Mouse (Mus musculus): ENCODE measurements around the gene Mfsd13b. TPM values are rescaled to one million over a fixed set of nuclear protein-coding genes. Genes with fewer than 3 reads are reported as not detected.

Gene Mfsd13b
- polyA plus RNA-seq, 1 experiment from 2014 or later, result 0.17 TPM

GRCm38 (mm10) chr7:120982968-120983367 lies 659 bp downstream of the Mfsd13b start:
- no peak for ATAC-seq (ENCODE audit: insufficient number of reproducible peaks, low FRiP score, low TSS enrichment, low read depth)
- peaks cover 15% of the 10 kb centered on the region; the same call in 1 of the 2 replicates for H3K4me1 ChIP-seq
- H3K36me3 ChIP-seq, result no peaks in the 10 kb centered on the region
- H3K9ac ChIP-seq, result peak overlapping the region; percentile 59
- 8% methylated on average over 7 of the region's 7 CpGs for WGBS
- no peaks in the 10 kb centered on the region for H3K9me3 ChIP-seq (replicated peaks)
- peak overlapping the region; percentile 74 for H3K4me2 ChIP-seq (replicated peaks)
- H3K4me3 ChIP-seq (replicated peaks), result peak overlapping the region; percentile 97
- H3K27ac ChIP-seq (replicated peaks), result peak overlapping the region; percentile 72
- H3K27me3 ChIP-seq, result no peaks in the 10 kb centered on the region

- no peak for ATAC-seq (ENCODE audit: insufficient number of reproducible peaks, low FRiP score, low TSS enrichment, low read depth)
- Histone ChIP-seq H3K9me3 (replicated peaks) (no peaks in the 10 kb centered on the region), H3K4me3 (replicated peaks) (no peak overlapping the region), H3K27ac (replicated peaks) (no peak overlapping the region), H3K36me3 (no peaks in the 10 kb centered on the region), H3K9ac (no peak overlapping the region), H3K4me1 (no peaks in the 10 kb centered on the region), H3K4me2 (replicated peaks) (no peak overlapping the region), H3K27me3 (no peaks in the 10 kb centered on the region)
- 73% methylated on average over 8 of the region's 8 CpGs for WGBS
Measured at GRCm38 (mm10) chr7:120991191-120991590, 8.9 kb downstream of the Mfsd13b start.

- H3K27me3 ChIP-seq, result no peaks in the 10 kb centered on the region
- ATAC-seq (ENCODE audit: insufficient number of reproducible peaks, low FRiP score, low TSS enrichment, low read depth), result no peak
- no peak overlapping the region for H3K9ac ChIP-seq
- H3K4me3 ChIP-seq (replicated peaks), result no peak overlapping the region
- 72% methylated on average over 2 of the region's 2 CpGs for WGBS
- no peaks in the 10 kb centered on the region for H3K9me3 ChIP-seq (replicated peaks)
- no peaks in the 10 kb centered on the region for H3K36me3 ChIP-seq
- no peak overlapping the region for H3K4me2 ChIP-seq (replicated peaks)
- no peak overlapping the region for H3K27ac ChIP-seq (replicated peaks)
- no peaks in the 10 kb centered on the region for H3K4me1 ChIP-seq
Measured at GRCm38 (mm10) chr7:120999021-120999530, 16.8 kb downstream of the Mfsd13b start.

- H3K36me3 ChIP-seq, result no peaks in the 10 kb centered on the region
- 66% methylated on average over 3 of the region's 3 CpGs for WGBS
- no peak overlapping the region for H3K9ac ChIP-seq
- H3K9me3 ChIP-seq (replicated peaks), result no peaks in the 10 kb centered on the region
- no peak overlapping the region for H3K27ac ChIP-seq (replicated peaks)
- no peak overlapping the region for H3K4me2 ChIP-seq (replicated peaks)
- no peaks in the 10 kb centered on the region for H3K4me1 ChIP-seq
- ATAC-seq (ENCODE audit: insufficient number of reproducible peaks, low FRiP score, low TSS enrichment, low read depth), result no peak
- no peaks in the 10 kb centered on the region for H3K27me3 ChIP-seq
- no peak overlapping the region for H3K4me3 ChIP-seq (replicated peaks)
Measured at GRCm38 (mm10) chr7:121000065-121000822, 17.9 kb downstream of the Mfsd13b start.

GRCm38 (mm10) chr7:121001879-121002278 lies 19.6 kb downstream of the Mfsd13b start:
- H3K9me3 ChIP-seq (replicated peaks), result no peaks in the 10 kb centered on the region
- H3K4me3 ChIP-seq (replicated peaks), result no peak overlapping the region
- H3K27me3 ChIP-seq, result no peaks in the 10 kb centered on the region
- no peak overlapping the region for H3K9ac ChIP-seq
- no peaks in the 10 kb centered on the region for H3K4me1 ChIP-seq
- H3K27ac ChIP-seq (replicated peaks), result no peak overlapping the region
- no peak overlapping the region for H3K4me2 ChIP-seq (replicated peaks)
- ATAC-seq (ENCODE audit: insufficient number of reproducible peaks, low FRiP score, low TSS enrichment, low read depth), result no peak
- WGBS, result 84% methylated on average over 3 of the region's 3 CpGs
- H3K36me3 ChIP-seq, result no peaks in the 10 kb centered on the region

GRCm38 (mm10) chr7:121002407-121002928 lies 20.2 kb downstream of the Mfsd13b start:
- 85% methylated on average over 5 of the region's 5 CpGs for WGBS
- Histone ChIP-seq H3K36me3 (no peaks in the 10 kb centered on the region), H3K27me3 (no peaks in the 10 kb centered on the region), H3K4me2 (replicated peaks) (no peak overlapping the region), H3K9me3 (replicated peaks) (no peaks in the 10 kb centered on the region), H3K4me1 (no peaks in the 10 kb centered on the region), H3K4me3 (replicated peaks) (no peak overlapping the region), H3K9ac (no peak overlapping the region), H3K27ac (replicated peaks) (no peak overlapping the region)
- ATAC-seq (ENCODE audit: insufficient number of reproducible peaks, low FRiP score, low TSS enrichment, low read depth), result no peak

GRCm38 (mm10) chr7:121003793-121004418 lies 21.6 kb downstream of the Mfsd13b start:
- no peak for ATAC-seq (ENCODE audit: insufficient number of reproducible peaks, low FRiP score, low TSS enrichment, low read depth)
- 62% methylated on average over 4 of the region's 4 CpGs for WGBS
- no peak overlapping the region for H3K4me3 ChIP-seq (replicated peaks)

GRCm38 (mm10) chr7:121011794-121012689 lies 29.7 kb downstream of the Mfsd13b start:
- no peak; the same call in 1 of the 2 replicates for ATAC-seq (ENCODE audit: insufficient number of reproducible peaks, low FRiP score, low TSS enrichment, low read depth)
- H3K9ac ChIP-seq, result no peak overlapping the region
- H3K27me3 ChIP-seq, result no peaks in the 10 kb centered on the region
- peaks cover 17% of the 10 kb centered on the region for H3K4me1 ChIP-seq
- no peaks in the 10 kb centered on the region for H3K9me3 ChIP-seq (replicated peaks)
- no peak overlapping the region for H3K4me3 ChIP-seq (replicated peaks)
- H3K4me2 ChIP-seq (replicated peaks), result no peak overlapping the region
- H3K36me3 ChIP-seq, result no peaks in the 10 kb centered on the region
- WGBS, result 22% methylated on average over 10 of the region's 10 CpGs
- 0 out of 2 replicates have a peak overlapping the region, but pooled peaks have one; percentile 34 for H3K27ac ChIP-seq (replicated peaks)

More at GRCm38 (mm10) chr7:121003793-121004418, 21.6 kb downstream of the Mfsd13b start:
- Histone ChIP-seq H3K36me3 (no peaks in the 10 kb centered on the region), H3K27me3 (no peaks in the 10 kb centered on the region), H3K9ac (no peak overlapping the region), H3K4me1 (no peaks in the 10 kb centered on the region), H3K27ac (replicated peaks) (no peak overlapping the region), H3K4me2 (replicated peaks) (no peak overlapping the region), H3K9me3 (replicated peaks) (no peaks in the 10 kb centered on the region)

- no peaks in the 10 kb centered on the region for H3K9me3 ChIP-seq (replicated peaks)
- no peak overlapping the region for H3K9ac ChIP-seq
- no peak overlapping the region for H3K27ac ChIP-seq (replicated peaks)
- H3K4me2 ChIP-seq (replicated peaks), result no peak overlapping the region
- H3K4me3 ChIP-seq (replicated peaks), result no peak overlapping the region
- H3K36me3 ChIP-seq, result no peaks in the 10 kb centered on the region
- no peaks in the 10 kb centered on the region for H3K27me3 ChIP-seq
- no peak for ATAC-seq (ENCODE audit: insufficient number of reproducible peaks, low FRiP score, low TSS enrichment, low read depth)
- H3K4me1 ChIP-seq, result peaks cover 17% of the 10 kb centered on the region
- WGBS, result 85% methylated on average over 10 of the region's 10 CpGs
Measured at GRCm38 (mm10) chr7:121014486-121014885, 32.2 kb downstream of the Mfsd13b start.

- ATAC-seq (ENCODE audit: insufficient number of reproducible peaks, low FRiP score, low TSS enrichment, low read depth), result no peak
- H3K4me3 ChIP-seq (replicated peaks), result no peak overlapping the region
- WGBS, result 70% methylated on average over 3 of the region's 3 CpGs
Measured at GRCm38 (mm10) chr7:121018778-121019177, 36.5 kb downstream of the Mfsd13b start.

GRCm38 (mm10) chr7:121020277-121020676 lies 38.0 kb downstream of the Mfsd13b start:
- Histone ChIP-seq H3K27ac (replicated peaks) (no peak overlapping the region), H3K4me2 (replicated peaks) (no peak overlapping the region), H3K9me3 (replicated peaks) (no peaks in the 10 kb centered on the region), H3K4me1 (no peaks in the 10 kb centered on the region), H3K9ac (no peak overlapping the region), H3K27me3 (no peaks in the 10 kb centered on the region), H3K36me3 (no peaks in the 10 kb centered on the region), H3K4me3 (replicated peaks) (no peak overlapping the region)
- 29% methylated on average over 8 of the region's 8 CpGs for WGBS
- ATAC-seq (ENCODE audit: insufficient number of reproducible peaks, low FRiP score, low TSS enrichment, low read depth), result no peak

More at GRCm38 (mm10) chr7:121018778-121019177, 36.5 kb downstream of the Mfsd13b start:
- no peaks in the 10 kb centered on the region for H3K9me3 ChIP-seq (replicated peaks)
- H3K4me2 ChIP-seq (replicated peaks), result no peak overlapping the region
- H3K27ac ChIP-seq (replicated peaks), result no peak overlapping the region
- H3K9ac ChIP-seq, result no peak overlapping the region
- H3K36me3 ChIP-seq, result no peaks in the 10 kb centered on the region
- H3K27me3 ChIP-seq, result no peaks in the 10 kb centered on the region
- H3K4me1 ChIP-seq, result no peaks in the 10 kb centered on the region

Measured in embryonic facial prominence, embryonic 15.5 days (tissue).